Mouse (Mus musculus): ENCODE results near the gene Mapkap1.

Gene Mapkap1

DNA sequence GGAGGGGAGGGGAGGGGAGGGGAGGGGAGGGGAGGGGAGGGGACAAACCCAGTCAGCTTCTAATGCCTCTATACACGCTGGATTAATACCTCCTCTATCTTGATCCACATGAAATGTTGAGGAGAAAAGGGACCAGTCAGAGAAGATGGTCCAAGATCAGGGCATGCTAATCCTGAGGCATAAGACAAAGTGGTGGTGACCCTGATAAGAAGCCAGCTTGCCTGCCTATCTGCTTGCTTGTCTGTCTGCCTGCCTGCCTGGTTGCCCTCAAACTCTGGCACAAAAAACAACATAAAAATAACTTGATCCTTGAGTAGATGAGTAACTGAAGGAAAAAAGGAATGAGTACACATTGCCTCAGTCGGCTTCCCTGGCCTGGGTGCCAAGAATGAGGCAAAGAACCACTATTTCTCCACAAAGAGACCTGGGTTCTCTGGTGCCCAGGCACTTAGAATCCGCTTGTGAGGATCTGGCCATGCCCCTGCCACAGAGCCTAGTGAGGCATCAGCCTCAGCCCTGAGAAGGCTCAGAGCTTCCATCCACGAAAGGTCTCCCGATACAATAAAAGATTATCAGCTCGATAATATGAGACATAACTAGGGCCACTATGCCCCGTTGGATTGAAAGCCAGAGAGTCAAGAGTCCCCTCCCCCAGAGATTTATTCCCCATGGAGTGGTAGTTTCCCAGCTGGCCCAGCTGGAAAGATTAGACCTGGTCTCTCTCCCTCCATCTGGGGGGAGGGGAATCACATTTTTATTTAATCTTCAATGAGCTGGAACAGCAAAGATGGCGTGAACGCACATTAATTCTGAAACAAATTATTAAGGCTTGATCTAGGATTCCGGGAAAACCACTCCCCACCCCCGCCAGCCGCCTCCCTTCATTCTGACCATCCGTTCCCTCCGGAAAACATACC lies 228.9 kb downstream of the Mapkap1 start:
- no peaks in the 10 kb centered on the region for H3K27me3 ChIP-seq (ENCODE audit: control insufficient read depth, insufficient read depth, low read length, poor library complexity, severe bottlenecking)
- DNase-seq (ENCODE audit: low read depth, low spot score) = no peak
- no peaks in the 10 kb centered on the region for H3K36me3 ChIP-seq (ENCODE audit: control insufficient read depth, insufficient read depth, low read length, poor library complexity, severe bottlenecking)

GRCm38 (mm10) chr2:34638955-34639650 lies 232.5 kb downstream of the Mapkap1 start:
- peak; percentile 75 for DNase-seq (ENCODE audit: low read depth, low spot score)
- Histone ChIP-seq H3K27me3 (ENCODE audit: control insufficient read depth, insufficient read depth, low read length, poor library complexity, severe bottlenecking) (no peaks in the 10 kb centered on the region), H3K36me3 (ENCODE audit: control insufficient read depth, insufficient read depth, low read length, poor library complexity, severe bottlenecking) (no peaks in the 10 kb centered on the region)

- H3K36me3 ChIP-seq (ENCODE audit: control insufficient read depth, insufficient read depth, low read length, poor library complexity, severe bottlenecking) = no peaks in the 10 kb centered on the region
- DNase-seq (ENCODE audit: low read depth, low spot score) = no peak
- H3K27me3 ChIP-seq (ENCODE audit: control insufficient read depth, insufficient read depth, low read length, poor library complexity, severe bottlenecking) = no peaks in the 10 kb centered on the region
Measured at GRCm38 (mm10) chr2:34639725-34640124, 233.2 kb downstream of the Mapkap1 start.

GRCm38 (mm10) chr2:34642351-34642750 lies 235.8 kb downstream of the Mapkap1 start:
- H3K36me3 ChIP-seq (ENCODE audit: control insufficient read depth, insufficient read depth, low read length, poor library complexity, severe bottlenecking) = no peaks in the 10 kb centered on the region
- H3K27me3 ChIP-seq (ENCODE audit: control insufficient read depth, insufficient read depth, low read length, poor library complexity, severe bottlenecking) = no peaks in the 10 kb centered on the region
- peak; percentile 81 for DNase-seq (ENCODE audit: low read depth, low spot score)

DNA sequence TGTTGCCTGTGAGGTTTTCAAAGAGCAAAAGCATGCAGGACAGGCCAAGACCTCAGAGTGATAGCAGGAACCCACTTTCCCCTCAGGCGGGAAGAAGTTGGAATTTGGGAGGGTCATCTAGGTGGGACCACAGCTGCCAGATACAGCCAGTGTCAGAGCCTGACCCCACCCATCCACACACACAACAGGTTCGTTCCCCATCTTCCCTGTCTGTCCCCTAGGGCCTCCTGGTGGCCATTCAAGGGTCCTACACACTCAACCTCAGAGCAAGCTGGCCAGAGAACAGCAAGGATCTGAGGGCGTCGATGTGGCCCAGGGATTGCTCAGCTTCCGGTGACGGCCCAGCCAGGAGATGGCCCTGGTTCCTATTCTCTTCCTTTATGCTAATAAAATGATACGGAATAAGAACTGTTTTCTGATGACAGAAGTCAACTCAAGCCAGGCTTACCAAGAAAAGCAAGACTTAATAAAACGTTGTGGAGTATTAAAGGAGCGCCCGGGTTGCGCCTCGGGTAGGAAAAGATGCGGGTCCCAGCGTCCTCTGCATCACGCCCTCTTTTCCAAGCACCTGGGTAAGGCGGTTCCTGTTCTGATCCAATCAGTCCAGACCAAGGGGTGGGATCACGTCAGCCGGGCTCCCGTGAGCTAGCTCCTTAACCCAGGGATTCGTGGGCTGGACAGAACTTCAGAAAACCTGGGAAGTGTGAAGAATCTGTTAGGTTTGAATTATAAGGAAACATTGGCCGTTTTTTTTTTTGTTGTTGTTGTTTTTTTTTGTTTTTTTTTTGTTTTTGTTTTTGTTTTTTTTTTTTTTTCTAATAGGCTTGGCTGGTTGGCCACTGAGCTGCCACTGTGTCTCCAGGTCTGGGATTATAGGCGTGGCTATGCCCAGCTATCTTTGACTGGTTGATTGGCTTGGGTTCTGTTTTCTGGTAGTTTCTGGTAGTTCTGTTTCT lies 238.3 kb downstream of the Mapkap1 start:
- Histone ChIP-seq H3K36me3 (ENCODE audit: control insufficient read depth, insufficient read depth, low read length, poor library complexity, severe bottlenecking) (no peaks in the 10 kb centered on the region), H3K27me3 (ENCODE audit: control insufficient read depth, insufficient read depth, low read length, poor library complexity, severe bottlenecking) (no peaks in the 10 kb centered on the region)
- peak; percentile 59 for DNase-seq (ENCODE audit: low read depth, low spot score)

DNA sequence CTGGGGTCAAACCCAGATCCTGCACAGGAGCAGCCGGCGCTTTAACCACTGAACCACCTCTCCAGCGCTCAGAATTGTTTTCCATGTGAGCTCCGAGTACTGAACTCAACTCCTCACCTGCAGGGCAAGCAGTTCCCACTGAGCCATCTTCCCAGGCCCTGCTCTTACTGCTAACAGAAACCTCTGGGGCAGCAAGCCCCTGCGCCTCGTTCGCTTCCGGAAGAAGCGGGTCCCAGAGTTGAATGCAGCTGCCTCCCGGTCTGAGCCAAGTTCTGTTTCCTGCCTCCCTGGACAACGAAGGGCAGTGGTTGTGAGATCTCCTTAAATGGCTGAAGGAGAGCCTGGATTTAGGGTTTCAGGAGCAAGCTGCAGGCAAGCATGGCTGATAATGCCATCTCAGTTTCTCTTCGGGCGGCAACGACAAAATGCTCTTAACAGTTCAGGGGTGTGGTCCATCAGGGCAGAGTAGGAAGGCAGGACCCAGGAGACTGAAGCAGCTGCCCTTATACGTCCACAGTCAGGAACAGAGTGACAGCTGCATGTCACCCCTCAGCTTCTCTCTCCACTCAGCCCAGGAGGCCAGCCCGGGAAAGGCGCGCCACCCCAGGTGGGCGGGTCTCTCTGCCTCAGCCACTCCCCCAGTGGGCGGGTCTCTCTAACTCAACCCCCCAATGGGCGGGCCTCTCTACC lies 239.4 kb downstream of the Mapkap1 start:
- no peaks in the 10 kb centered on the region for H3K27me3 ChIP-seq (ENCODE audit: control insufficient read depth, insufficient read depth, low read length, poor library complexity, severe bottlenecking)
- peak; percentile 88 for DNase-seq (ENCODE audit: low read depth, low spot score)
- H3K36me3 ChIP-seq (ENCODE audit: control insufficient read depth, insufficient read depth, low read length, poor library complexity, severe bottlenecking) = no peaks in the 10 kb centered on the region

- H3K27me3 ChIP-seq (ENCODE audit: control insufficient read depth, insufficient read depth, low read length, poor library complexity, severe bottlenecking) = no peaks in the 10 kb centered on the region
- H3K36me3 ChIP-seq (ENCODE audit: control insufficient read depth, insufficient read depth, low read length, poor library complexity, severe bottlenecking) = no peaks in the 10 kb centered on the region
- DNase-seq (ENCODE audit: low read depth, low spot score) = no peak
Measured at GRCm38 (mm10) chr2:34646541-34646865, 239.9 kb downstream of the Mapkap1 start.

- DNase-seq (ENCODE audit: low read depth, low spot score) = no peak
- H3K36me3 ChIP-seq (ENCODE audit: control insufficient read depth, insufficient read depth, low read length, poor library complexity, severe bottlenecking) = no peaks in the 10 kb centered on the region
- no peaks in the 10 kb centered on the region for H3K27me3 ChIP-seq (ENCODE audit: control insufficient read depth, insufficient read depth, low read length, poor library complexity, severe bottlenecking)
Measured at GRCm38 (mm10) chr2:34647410-34647809, 240.8 kb downstream of the Mapkap1 start.

GRCm38 (mm10) chr2:34667820-34668219 lies 261.2 kb downstream of the Mapkap1 start:
- Histone ChIP-seq H3K36me3 (ENCODE audit: control insufficient read depth, insufficient read depth, low read length, poor library complexity, severe bottlenecking) (no peaks in the 10 kb centered on the region), H3K27me3 (ENCODE audit: control insufficient read depth, insufficient read depth, low read length, poor library complexity, severe bottlenecking) (no peaks in the 10 kb centered on the region)
- no peak for DNase-seq (ENCODE audit: low read depth, low spot score)

GRCm38 (mm10) chr2:34668440-34669191 lies 262.0 kb downstream of the Mapkap1 start:
- no peaks in the 10 kb centered on the region for H3K27me3 ChIP-seq (ENCODE audit: control insufficient read depth, insufficient read depth, low read length, poor library complexity, severe bottlenecking)
- no peaks in the 10 kb centered on the region for H3K36me3 ChIP-seq (ENCODE audit: control insufficient read depth, insufficient read depth, low read length, poor library complexity, severe bottlenecking)
- no peak for DNase-seq (ENCODE audit: low read depth, low spot score)

DNA sequence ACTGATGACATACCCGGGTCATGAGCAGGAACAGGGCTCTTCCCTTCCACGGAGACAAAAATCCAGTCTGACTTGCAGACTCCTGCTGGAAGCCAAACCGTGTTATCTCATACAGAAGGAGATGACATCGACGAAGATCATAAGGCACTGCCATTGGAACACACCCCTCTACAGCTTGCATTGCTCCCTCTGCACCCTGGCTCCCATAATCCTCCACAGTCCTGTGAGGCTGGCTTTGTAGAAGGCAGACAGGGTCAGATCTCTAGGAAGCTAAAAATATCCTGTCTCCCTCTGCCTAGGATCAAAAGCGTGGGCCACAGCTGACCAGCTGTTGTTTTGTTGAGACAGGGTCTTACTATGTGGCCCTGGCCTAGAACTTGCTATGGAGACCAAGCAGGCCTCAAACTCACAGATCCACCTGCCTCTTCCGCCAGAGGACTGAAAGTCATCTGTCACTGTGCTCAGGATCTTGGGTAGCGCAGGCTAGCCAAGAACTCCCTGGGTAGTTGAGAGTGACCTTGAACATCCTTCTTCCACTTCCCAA lies 262.7 kb downstream of the Mapkap1 start:
- no peak for DNase-seq (ENCODE audit: low read depth, low spot score)
- no peaks in the 10 kb centered on the region for H3K27me3 ChIP-seq (ENCODE audit: control insufficient read depth, insufficient read depth, low read length, poor library complexity, severe bottlenecking)
- H3K36me3 ChIP-seq (ENCODE audit: control insufficient read depth, insufficient read depth, low read length, poor library complexity, severe bottlenecking) = no peaks in the 10 kb centered on the region

DNA sequence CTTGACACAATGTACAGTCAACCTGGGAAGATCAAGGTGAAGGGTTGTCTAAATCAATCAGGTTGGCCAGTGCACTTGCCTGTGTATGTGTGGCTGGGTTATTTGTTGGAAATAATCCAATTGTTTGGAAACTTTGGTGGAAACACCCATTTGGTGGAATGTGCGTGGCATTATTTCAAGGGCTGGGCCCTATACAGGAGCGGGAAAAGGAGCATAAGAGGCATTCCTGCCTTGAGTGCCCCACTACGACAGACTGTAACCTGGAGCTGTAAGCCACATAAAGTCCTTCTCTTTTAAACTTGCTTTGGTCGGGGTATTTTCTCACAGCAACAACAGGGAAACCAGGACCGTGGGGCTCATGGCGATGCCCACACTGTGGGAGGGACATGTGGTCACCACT lies 263.9 kb downstream of the Mapkap1 start:
- H3K36me3 ChIP-seq (ENCODE audit: control insufficient read depth, insufficient read depth, low read length, poor library complexity, severe bottlenecking) = no peaks in the 10 kb centered on the region
- DNase-seq (ENCODE audit: low read depth, low spot score) = no peak
- H3K27me3 ChIP-seq (ENCODE audit: control insufficient read depth, insufficient read depth, low read length, poor library complexity, severe bottlenecking) = no peaks in the 10 kb centered on the region

DNA sequence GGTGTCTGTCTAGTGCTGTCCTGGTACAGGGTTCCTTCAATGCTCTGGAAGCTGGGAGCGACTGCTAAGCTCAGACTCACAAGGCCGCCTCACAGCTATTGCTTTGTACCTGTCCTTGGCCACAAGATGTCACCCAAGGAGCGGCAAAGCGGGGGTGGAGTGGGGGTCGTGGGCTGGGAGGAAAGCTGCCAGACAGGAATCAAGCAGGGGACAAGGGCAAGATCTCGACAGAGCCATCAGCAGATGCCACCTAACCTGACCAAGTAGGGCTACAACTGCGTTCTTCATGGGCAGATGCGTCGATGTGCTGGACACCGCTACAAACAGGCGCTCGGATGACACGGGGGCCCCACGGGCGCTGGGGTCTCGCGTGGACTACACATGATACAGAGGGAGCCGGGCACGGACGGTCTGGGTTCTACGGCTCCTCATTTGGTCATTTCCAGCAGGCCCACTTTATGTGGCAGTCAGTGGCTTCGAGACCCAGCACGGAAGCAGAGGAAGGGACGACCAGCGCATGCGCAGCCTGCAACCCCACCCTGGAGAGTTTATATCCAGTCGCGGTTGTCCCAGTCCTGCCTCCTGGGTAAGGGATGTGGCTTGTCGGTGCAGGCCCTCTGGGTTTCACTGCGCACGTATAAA lies 264.9 kb downstream of the Mapkap1 start:
- DNase-seq (ENCODE audit: low read depth, low spot score) = peak; percentile 56

More for the DNA sequence above, 264.9 kb downstream of the Mapkap1 start:
- H3K36me3 ChIP-seq (ENCODE audit: control insufficient read depth, insufficient read depth, low read length, poor library complexity, severe bottlenecking) = no peaks in the 10 kb centered on the region
- H3K27me3 ChIP-seq (ENCODE audit: control insufficient read depth, insufficient read depth, low read length, poor library complexity, severe bottlenecking) = no peaks in the 10 kb centered on the region
